In the genomic region with DNA sequence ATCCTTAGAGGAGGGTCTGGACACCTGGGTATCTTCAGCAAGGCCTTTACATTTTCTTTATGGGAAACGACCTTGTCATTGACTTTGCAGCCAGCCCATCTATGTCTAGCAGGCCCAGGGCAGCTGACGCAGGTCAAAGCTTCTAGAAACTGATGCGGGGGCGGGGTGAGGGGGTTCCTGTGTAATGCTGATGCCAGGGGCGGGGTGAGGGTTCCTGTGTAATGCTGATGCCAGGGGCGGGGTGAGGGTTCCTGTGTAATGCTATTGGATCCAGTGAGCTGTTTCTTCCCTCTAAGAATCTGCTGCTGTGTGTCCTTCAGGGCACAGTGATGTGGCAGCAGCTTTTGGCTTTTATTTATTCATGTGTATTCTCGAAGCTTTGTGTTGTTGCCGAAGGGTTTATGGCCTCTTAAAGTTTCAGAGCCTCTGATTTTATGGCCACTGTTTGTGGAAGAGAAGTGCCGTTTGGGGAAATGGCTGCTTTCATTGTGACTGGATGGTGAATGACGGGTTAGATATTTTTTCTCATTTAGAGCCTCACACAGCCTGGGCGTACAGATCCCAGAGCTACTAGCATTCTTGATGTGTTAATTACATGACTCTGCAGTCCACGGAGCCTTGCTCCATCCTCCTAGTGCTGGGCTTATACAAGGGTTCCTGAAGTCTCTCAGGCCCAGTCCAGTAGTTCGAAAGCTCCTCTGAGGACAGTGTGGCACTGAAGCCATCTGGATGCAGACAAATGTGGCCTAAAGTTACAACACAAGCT, we compare ENCODE assay signal across 14 mouse cellular contexts.
DNase-seq lines count a peak whose midpoint lies in the region; ATAC-seq and TF ChIP-seq lines count a peak whose summit lies in the region.
"Had no signal": no experiment of that assay in that cellular context is flagged by ENCODE, and none has a peak within 500 bp of the region (broad histone marks: within the 10 kb centered on the region; RNA-seq: fewer than 3 reads in every experiment).

No protein-coding gene starts in this region.

- H3K36me3 ChIP-seq in E14TG2a.4 (ENCODE audit: insufficient read depth, low read length): no peaks in the 10 kb centered on the region
- no peaks in the 10 kb centered on the region for H3K36me3 ChIP-seq in neural tube, embryonic 13.5 days
- H3K36me3 ChIP-seq: embryonic facial prominence, embryonic 10.5 days; liver, embryonic 13.5 days; midbrain, embryonic 12.5 days had no signal

- H3K27me3 ChIP-seq in E14TG2a.4 (ENCODE audit: insufficient read depth, low read length): peaks cover 15% of the 10 kb centered on the region; the same call in 1 of the 2 replicates
- no peaks in the 10 kb centered on the region for H3K27me3 ChIP-seq in neural tube, embryonic 13.5 days
- H3K27me3 ChIP-seq: liver, embryonic 13.5 days; midbrain, embryonic 12.5 days had no signal

- peak; percentile 71 for ATAC-seq in neural tube, embryonic 13.5 days (ENCODE audit: low read depth)
- ATAC-seq: forebrain, embryonic 16.5 days had no signal

- 0 out of 2 replicates have a peak overlapping the region, but pooled peaks have one; percentile 34 for H3K9ac ChIP-seq in neural tube, embryonic 13.5 days
- H3K9ac ChIP-seq: liver, embryonic 13.5 days; midbrain, embryonic 12.5 days had no signal

- no peak for TF ChIP-seq CTCF in E14TG2a.4 (conservative IDR thresholded peaks at IDR 0.05; ENCODE audit: low read length)

- H3K9me3 ChIP-seq in E14TG2a.4 (ENCODE audit: low read length): 0 out of 2 replicates have a peak, but pooled peaks cover 9% of the 10 kb centered on the region
- 0 out of 2 replicates have a peak, but pooled peaks cover 2% of the 10 kb centered on the region for H3K9me3 ChIP-seq in neural tube, embryonic 13.5 days
- H3K9me3 ChIP-seq: embryonic facial prominence, embryonic 10.5 days; liver, embryonic 13.5 days had no signal

- 25% methylated on average over 13 of the region's 13 CpGs for whole genome bisulfite sequencing in neural tube, embryonic 13.5 days

- H3K4me3 ChIP-seq in E14TG2a.4 (replicated peaks; ENCODE audit: low read length): peak overlapping the region; percentile 26; the same call in 1 of the 2 replicates
- no peak overlapping the region for H3K4me3 ChIP-seq in neural tube, embryonic 13.5 days
- H3K4me3 ChIP-seq: embryonic facial prominence, embryonic 10.5 days; liver, embryonic 13.5 days; midbrain, embryonic 12.5 days had no signal

- peaks cover 29% of the 10 kb centered on the region for H3K4me1 ChIP-seq in E14TG2a.4 (replicated peaks; ENCODE audit: low read depth, low read length)
- H3K4me1 ChIP-seq in neural tube, embryonic 13.5 days (replicated peaks): peaks cover 28% of the 10 kb centered on the region
- H3K4me1 ChIP-seq: liver, embryonic 13.5 days had no signal

- intact Hi-C loops in left cerebral cortex, postnatal 14 days (cut with DNase I): no loop called here

- DNase-seq in kidney, postnatal 25 days: peak; percentile 10 to 62
- DNase-seq in kidney, adult 11 months: no peak
- peak; percentile 23 for DNase-seq in forelimb bud, embryonic 11.5 days (ENCODE audit: low read depth, low spot score)
- DNase-seq in yolk sac, embryonic 10.5 days (ENCODE audit: low spot score): no peak
- DNase-seq in left cerebral cortex, postnatal 14 days (ENCODE audit: low spot score in 2 of 2): no peak
- DNase-seq: adrenal gland, adult 2 months; heart, adult 18-20 months; layer of hippocampus, adult 9-11 months; liver, embryonic 13.5 days had no signal

- H3K4me2 ChIP-seq in neural tube, embryonic 13.5 days: no peak overlapping the region
- H3K4me2 ChIP-seq: liver, embryonic 13.5 days; midbrain, embryonic 12.5 days had no signal

- peak overlapping the region; percentile 77 for H3K27ac ChIP-seq in neural tube, embryonic 13.5 days (replicated peaks)
- H3K27ac ChIP-seq: embryonic facial prominence, embryonic 10.5 days; liver, embryonic 13.5 days; midbrain, embryonic 12.5 days had no signal

Comparison
In these comparisons a context has a peak if more than half of its experiments do, and no peak if none do; other contexts are left out.
1. DNase-seq: peak in kidney, postnatal 25 days (2 of 2) and forelimb bud, embryonic 11.5 days (single experiment); none in kidney, adult 11 months (single experiment), yolk sac, embryonic 10.5 days (single experiment) and left cerebral cortex, postnatal 14 days (0 of 2).